Mouse (Mus musculus): ENCODE data around the gene Fras1.

GRCm38 (mm10) chr5:96457436-96457958 lies 83.7 kb downstream of the Fras1 start:
- no peak for TF ChIP-seq CTCF (IDR thresholded peaks at IDR 0.05; ENCODE audit: low read depth, low read length)
- no peak for TF ChIP-seq TAL1 (conservative IDR thresholded peaks at IDR 0.05; ENCODE audit: low read depth, low read length)
- no peak for TF ChIP-seq GATA1 (IDR thresholded peaks at IDR 0.05; ENCODE audit: borderline replicate concordance, low read length)
- TF ChIP-seq POLR2AphosphoS5 (IDR thresholded peaks at IDR 0.05; ENCODE audit: insufficient replicate concordance, low read depth, low read length), result no peak
- no peak for TF ChIP-seq GATA2 (IDR thresholded peaks at IDR 0.05; ENCODE audit: borderline replicate concordance, low read depth, low read length)

All from G1E (cell line).